In genomic region chr8:64204167-64204566, GRCm38 (mm10) we compare ENCODE assay signal across 9 mouse cellular contexts. TPM values are rescaled to one million over a fixed set of nuclear protein-coding genes. Genes with fewer than 3 reads are reported as not detected.
DNase-seq lines count a peak whose midpoint lies in the region; ATAC-seq and TF ChIP-seq lines count a peak whose summit lies in the region.
"Had no signal": no experiment of that assay in that cellular context is flagged by ENCODE, and none has a peak within 500 bp of the region (broad histone marks: within the 10 kb centered on the region; RNA-seq: fewer than 3 reads in every experiment).

No protein-coding gene starts in this region.

- H3K27ac ChIP-seq in hindbrain, embryonic 10.5 days: no peak overlapping the region
- H3K27ac ChIP-seq in left cerebral cortex, adult 2 months: no peak overlapping the region

- WGBS in hindbrain, embryonic 10.5 days: 2% methylated on average over 19 of the region's 19 CpGs

- peak; percentile 71 for DNase-seq in adrenal gland, adult 2 months
- DNase-seq in cerebellum, postnatal 4 days (ENCODE audit: low spot score in 2 of 2): peak; percentile 26 to 32
- peak; percentile 42 for DNase-seq in gastrocnemius, adult 18-20 months (ENCODE audit: low spot score)
- DNase-seq in hindbrain, embryonic 10.5 days (ENCODE audit: low spot score): peak; percentile 62
- DNase-seq in left cerebral cortex, adult 2 months (ENCODE audit: extremely low spot score in 1 of 2, low spot score in 2 of 2): peak; percentile 29 to 42
- peak; percentile 41 for DNase-seq in skeletal muscle tissue, adult 2 months (ENCODE audit: low read depth, low spot score)
- no peak for DNase-seq in spleen, postnatal 10 days (ENCODE audit: low spot score in 2 of 2)

- no peaks in the 10 kb centered on the region for H3K9me3 ChIP-seq in hindbrain, embryonic 10.5 days

- H3K4me3 ChIP-seq in hindbrain, embryonic 10.5 days: peak overlapping the region; percentile 77
- peak overlapping the region; percentile 69 for H3K4me3 ChIP-seq in left cerebral cortex, adult 2 months
- H3K4me3 ChIP-seq: myocyte had no signal

- peaks cover 28% of the 10 kb centered on the region for H3K4me1 ChIP-seq in hindbrain, embryonic 10.5 days (replicated peaks)

- peak; percentile 27 for TF ChIP-seq CTCF in left cerebral cortex, adult 2 months (IDR thresholded peaks at IDR 0.05)

- peak; percentile 45; the same call in 1 of the 2 replicates for ATAC-seq in megakaryocyte progenitor cell, adult 5-6 weeks (replicated peaks; ENCODE audit: poor library complexity)

- intact Hi-C loops in left cerebral cortex, adult 2 months (cut with DNase I): loop anchor here (10.0 kb wide), 1 partner anchor 179 kb away; no protein-coding TSS in a partner anchor

- no peaks in the 10 kb centered on the region for H3K36me3 ChIP-seq in hindbrain, embryonic 10.5 days

- H3K27me3 ChIP-seq in hindbrain, embryonic 10.5 days (ENCODE audit: insufficient read depth, poor library complexity, severe bottlenecking): peaks cover 47% of the 10 kb centered on the region

RNA-seq across cellular contexts. Expression of gene Tll1, which starts 1.9 kb away (rescaled TPM):
- 1 to 10 TPM; 2.5 to 2.6 TPM for total RNA-seq in adrenal gland, adult 2 months (2021)
- 0.51 and 0.84 TPM in 2 replicates for polyA plus RNA-seq in adrenal gland, adult 2 months (2012; rRNA removed)
- total RNA-seq in gastrocnemius, adult 18-20 months (2021): under 1 TPM; 0.40 to 0.43 TPM
- 1.1 and 1.3 TPM in 2 replicates for polyA plus RNA-seq in hindbrain, embryonic 10.5 days (2016; fragmentation: Nextera tagmentation; extraction: Ambion mirVana)
- total RNA-seq in left cerebral cortex, adult 2 months (2021): 1 to 10 TPM; 3.0 TPM
- not detected in 2 replicates for total RNA-seq in megakaryocyte progenitor cell, adult 5-6 weeks (2015)
- not detected in 2 replicates for total RNA-seq in megakaryocyte progenitor cell, adult 5-6 weeks (2017)

Comparison
In these comparisons a context has a peak if more than half of its experiments do, and no peak if none do; other contexts are left out.
1. DNase-seq: peak in adrenal gland, adult 2 months (single experiment), cerebellum, postnatal 4 days (2 of 2), gastrocnemius, adult 18-20 months (single experiment), hindbrain, embryonic 10.5 days (single experiment), left cerebral cortex, adult 2 months (2 of 2) and skeletal muscle tissue, adult 2 months (single experiment); none in spleen, postnatal 10 days (0 of 2).